Mouse (Mus musculus): ENCODE measurements around the gene Gm20388.

DNA sequence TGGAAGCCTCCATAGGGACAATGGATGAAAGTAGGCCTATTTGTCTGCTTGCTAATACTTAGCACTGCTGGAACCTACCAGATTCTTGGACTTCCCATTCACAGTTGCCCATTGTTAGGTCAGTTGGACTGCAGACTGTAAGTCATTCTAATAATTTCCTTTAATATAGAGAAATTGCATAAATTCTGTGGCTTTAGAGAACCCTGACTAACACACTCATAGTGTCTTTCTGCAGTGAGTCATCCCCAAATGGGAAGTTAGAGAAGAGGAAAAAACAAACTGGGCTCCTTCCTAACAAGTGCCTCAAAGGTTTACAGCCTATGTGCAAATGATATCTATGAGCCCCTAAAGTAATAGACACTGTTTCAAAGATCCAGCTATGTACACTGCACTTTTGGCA, 3023.3 kb downstream of the Gm20388 start:
- TF ChIP-seq CTCF (IDR thresholded peaks at IDR 0.05; ENCODE audit: extremely low read depth, insufficient read depth, low read length), result no peak
- TF ChIP-seq POLR2A (IDR thresholded peaks at IDR 0.05; ENCODE audit: extremely low read depth, insufficient read depth, low read length), result no peak

Data from cortical plate, adult 2 months (tissue).